Mouse (Mus musculus) thymus, postnatal 0 days (tissue): ENCODE results near the gene Camta1. TPM values are rescaled to one million over a fixed set of nuclear protein-coding genes. Genes with fewer than 3 reads are reported as not detected.

Experiments used
- DNase-seq: peaks from one replicate; pipeline ENCODE4 v3.0.0-alpha.2; 2015; ENCODE audit warnings: low spot score
- polyA plus RNA-seq: library from polyadenylated mRNA; unstranded; fragments of >200 nt; fragmentation: Nextera tagmentation; extraction: Ambion mirVana; gene quantifications from 2 replicates; pipeline ENCODE4 v1.2.1, GENCODE M21; 2015

The Camta1 gene
- polyA plus RNA-seq, 1 experiment from 2014 or later = 122 TPM

- no peak for DNase-seq
Measured at GRCm38 (mm10) chr4:151130756-151131490, 730.8 kb downstream of the Camta1 start.

- DNase-seq = no peak
Measured at GRCm38 (mm10) chr4:151129725-151130557, 731.7 kb downstream of the Camta1 start.

- no peak for DNase-seq
Measured at GRCm38 (mm10) chr4:151128641-151129541, 732.8 kb downstream of the Camta1 start.

GRCm38 (mm10) chr4:151127636-151128548, 733.8 kb downstream of the Camta1 start:
- no peak for DNase-seq

- no peak for DNase-seq
Measured at GRCm38 (mm10) chr4:151118883-151119282, 742.8 kb downstream of the Camta1 start.

- DNase-seq = no peak
Measured at GRCm38 (mm10) chr4:151114574-151114973, 747.1 kb downstream of the Camta1 start.

- no peak for DNase-seq
Measured at GRCm38 (mm10) chr4:151111226-151111625, 750.5 kb downstream of the Camta1 start.

GRCm38 (mm10) chr4:151108834-151109241, 752.8 kb downstream of the Camta1 start:
- no peak for DNase-seq

GRCm38 (mm10) chr4:151108028-151108771, 753.5 kb downstream of the Camta1 start:
- DNase-seq = peak; percentile 77

GRCm38 (mm10) chr4:151107131-151108001, 754.3 kb downstream of the Camta1 start:
- no peak for DNase-seq

GRCm38 (mm10) chr4:151106468-151106867, 755.2 kb downstream of the Camta1 start:
- no peak for DNase-seq

- DNase-seq = no peak
Measured at GRCm38 (mm10) chr4:151105886-151106285, 755.8 kb downstream of the Camta1 start.

GRCm38 (mm10) chr4:151104147-151104546, 757.5 kb downstream of the Camta1 start:
- DNase-seq = no peak

GRCm38 (mm10) chr4:151103646-151104045, 758.0 kb downstream of the Camta1 start:
- no peak for DNase-seq

GRCm38 (mm10) chr4:151097104-151097438, 764.6 kb downstream of the Camta1 start:
- no peak for DNase-seq

GRCm38 (mm10) chr4:151096334-151097103, 765.2 kb downstream of the Camta1 start:
- DNase-seq = no peak

GRCm38 (mm10) chr4:151095207-151095606, 766.5 kb downstream of the Camta1 start:
- no peak for DNase-seq

- DNase-seq = no peak
Measured at GRCm38 (mm10) chr4:151089270-151089669, 772.4 kb downstream of the Camta1 start, which contains the start of gene Gm13090. Gm13090 (plus strand) TSS chr4:151089570.
